Mouse (Mus musculus) limb, embryonic 13.5 days (tissue): ENCODE data around the gene Lyrm7. TPM values are rescaled to one million over a fixed set of nuclear protein-coding genes. Genes with fewer than 3 reads are reported as not detected.

Experiments
- ATAC-seq: fragments of 200-750 bp; cut with Nextera tagmentation; 2 replicates; pipeline ENCODE4 v1.8.0; 2017; ENCODE audit warnings: low read depth, moderate number of reproducible peaks, moderate TSS enrichment; ENCODE audit not compliant: low FRiP score
- H3K27ac ChIP-seq: fragments of 300-500 bp; sonication (generic); 2 replicates; pipeline ENCODE4 v1.5.1; 2015; ENCODE audit warnings: inconsistent platforms, mild to moderate bottlenecking, moderate library complexity
- H3K27me3 ChIP-seq: fragments of 300-500 bp; sonication (generic); 2 replicates; pipeline ENCODE4 v1.6.1; 2015; ENCODE audit warnings: mild to moderate bottlenecking, inconsistent platforms
- H3K36me3 ChIP-seq: fragments of 300-500 bp; sonication (generic); 2 replicates; pipeline ENCODE4 v1.6.1; 2015; ENCODE audit warnings: inconsistent platforms, mild to moderate bottlenecking, moderate library complexity
- H3K4me1 ChIP-seq: fragments of 300-500 bp; sonication (generic); 2 replicates; pipeline ENCODE4 v1.6.1; 2015; ENCODE audit warnings: inconsistent platforms
- H3K4me2 ChIP-seq: fragments of 300-500 bp; sonication (generic); replicated peaks from 2 replicates; pipeline ENCODE4 v1.6.1; 2015; ENCODE audit warnings: inconsistent platforms, mild to moderate bottlenecking, moderate library complexity
- H3K4me3 ChIP-seq: fragments of 300-500 bp; sonication (generic); 2 replicates; pipeline ENCODE4 v1.5.1; 2015; ENCODE audit warnings: moderate library complexity, mild to moderate bottlenecking, inconsistent platforms
- H3K9ac ChIP-seq: fragments of 300-500 bp; sonication (generic); 2 replicates; pipeline ENCODE4 v1.6.1; 2015; ENCODE audit warnings: mild to moderate bottlenecking, inconsistent platforms
- H3K9me3 ChIP-seq: fragments of 300-500 bp; sonication (generic); 2 replicates; pipeline ENCODE4 v1.6.1; 2016; ENCODE audit warnings: inconsistent platforms
- WGBS: fragments of 180-500 bp; shearing (Covaris S2); methylation state at CpG from one replicate; pipeline ENCODE4 v1.1.7; 2015; 5-methylcytosine and 5-hydroxymethylcytosine counted together
- polyA plus RNA-seq: library from polyadenylated mRNA; unstranded; fragments of >200 nt; fragmentation: Nextera tagmentation; extraction: Ambion mirVana; gene quantifications from 2 replicates; pipeline ENCODE4 v1.2.1, GENCODE M21; 2015

Lyrm7 gene
- polyA plus RNA-seq, 1 experiment from 2014 or later: 10.4 TPM

GRCm38 (mm10) chr11:54786858-54787487, 73.7 kb downstream of the Lyrm7 start:
- Histone ChIP-seq H3K36me3 (no peaks in the 10 kb centered on the region), H3K4me3 (peak overlapping the region; percentile 92), H3K4me1 (peaks cover 20% of the 10 kb centered on the region), H3K4me2 (peak overlapping the region; percentile 70), H3K27ac (peak overlapping the region; percentile 99), H3K9ac (peak overlapping the region; percentile 94), H3K27me3 (no peaks in the 10 kb centered on the region), H3K9me3 (no peaks in the 10 kb centered on the region)
- WGBS: 0% methylated on average over 50 of the region's 54 CpGs
- peak; percentile 83 for ATAC-seq

GRCm38 (mm10) chr11:54785566-54785965, 75.2 kb downstream of the Lyrm7 start:
- no peak overlapping the region for H3K4me3 ChIP-seq
- ATAC-seq: no peak
- peaks cover 20% of the 10 kb centered on the region for H3K4me1 ChIP-seq
- no peaks in the 10 kb centered on the region for H3K9me3 ChIP-seq
- H3K36me3 ChIP-seq: no peaks in the 10 kb centered on the region
- peak overlapping the region; percentile 70 for H3K4me2 ChIP-seq
- no peak overlapping the region for H3K9ac ChIP-seq
- 93% methylated on average over 3 of the region's 3 CpGs for WGBS
- no peak overlapping the region for H3K27ac ChIP-seq
- H3K27me3 ChIP-seq: no peaks in the 10 kb centered on the region

- Histone ChIP-seq H3K4me3 (no peak overlapping the region), H3K27me3 (no peaks in the 10 kb centered on the region), H3K36me3 (no peaks in the 10 kb centered on the region), H3K27ac (no peak overlapping the region), H3K9me3 (no peaks in the 10 kb centered on the region), H3K9ac (no peak overlapping the region), H3K4me2 (no peak overlapping the region), H3K4me1 (peaks cover 20% of the 10 kb centered on the region)
- WGBS: 94% methylated on average over 3 of the region's 3 CpGs
- no peak for ATAC-seq
Measured at GRCm38 (mm10) chr11:54784436-54784835, 76.3 kb downstream of the Lyrm7 start.

GRCm38 (mm10) chr11:54782253-54782652, 78.5 kb downstream of the Lyrm7 start:
- H3K36me3 ChIP-seq: no peaks in the 10 kb centered on the region
- no peak for ATAC-seq
- WGBS: 82% methylated on average over 6 of the region's 6 CpGs
- peaks cover 23% of the 10 kb centered on the region for H3K4me1 ChIP-seq
- no peak overlapping the region for H3K9ac ChIP-seq
- no peaks in the 10 kb centered on the region for H3K9me3 ChIP-seq
- no peaks in the 10 kb centered on the region for H3K27me3 ChIP-seq
- no peak overlapping the region for H3K4me2 ChIP-seq
- H3K27ac ChIP-seq: no peak overlapping the region
- no peak overlapping the region for H3K4me3 ChIP-seq

- no peak overlapping the region for H3K27ac ChIP-seq
- no peak for ATAC-seq
- H3K36me3 ChIP-seq: no peaks in the 10 kb centered on the region
- no peak overlapping the region for H3K4me3 ChIP-seq
- no peaks in the 10 kb centered on the region for H3K9me3 ChIP-seq
- no peak overlapping the region for H3K9ac ChIP-seq
- H3K27me3 ChIP-seq: no peaks in the 10 kb centered on the region
- H3K4me2 ChIP-seq: no peak overlapping the region
- H3K4me1 ChIP-seq: peaks cover 20% of the 10 kb centered on the region; the same call in 1 of the 2 replicates
- 100% methylated on average over 1 of the region's 1 CpGs for WGBS
Measured at GRCm38 (mm10) chr11:54779946-54780345, 80.8 kb downstream of the Lyrm7 start.

GRCm38 (mm10) chr11:54778131-54778844, 82.4 kb downstream of the Lyrm7 start:
- Histone ChIP-seq H3K36me3 (no peaks in the 10 kb centered on the region), H3K9ac (no peak overlapping the region), H3K9me3 (no peaks in the 10 kb centered on the region), H3K4me3 (no peak overlapping the region), H3K27ac (no peak overlapping the region), H3K4me2 (no peak overlapping the region), H3K27me3 (no peaks in the 10 kb centered on the region), H3K4me1 (peaks cover 17% of the 10 kb centered on the region; the same call in 1 of the 2 replicates)
- WGBS: 74% methylated on average over 1 of the region's 1 CpGs
- ATAC-seq: no peak

- WGBS: 82% methylated on average over 6 of the region's 6 CpGs
- H3K9ac ChIP-seq: no peak overlapping the region
- no peak overlapping the region for H3K27ac ChIP-seq
- no peak overlapping the region for H3K4me3 ChIP-seq
- no peak for ATAC-seq
- peaks cover 22% of the 10 kb centered on the region; the same call in 1 of the 2 replicates for H3K4me1 ChIP-seq
- no peak overlapping the region for H3K4me2 ChIP-seq
- H3K36me3 ChIP-seq: no peaks in the 10 kb centered on the region
- no peaks in the 10 kb centered on the region for H3K9me3 ChIP-seq
- H3K27me3 ChIP-seq: no peaks in the 10 kb centered on the region
Measured at GRCm38 (mm10) chr11:54777387-54778130, 83.2 kb downstream of the Lyrm7 start.

Other genes starting within 250 kb of the Lyrm7 start
- gene Cdc42se2, start 73.2 kb downstream of the Lyrm7 start, polyA plus RNA-seq: 96.1 and 99.2 TPM in 2 replicates
- gene Hint1, start 5.5 kb upstream of the Lyrm7 start, polyA plus RNA-seq: 607 and 618 TPM in 2 replicates
- 33.5 and 34.6 TPM in 2 replicates for gene Gpx3, start 41.5 kb upstream of the Lyrm7 start, polyA plus RNA-seq
- gene Tnip1, start 102.0 kb upstream of the Lyrm7 start, polyA plus RNA-seq: 22.4 and 23.3 TPM in 2 replicates
- gene Anxa6, start 172.5 kb upstream of the Lyrm7 start, polyA plus RNA-seq: 328 and 335 TPM in 2 replicates
- gene Ccdc69, start 217.2 kb upstream of the Lyrm7 start, polyA plus RNA-seq: 0.57 and 0.90 TPM in 2 replicates
- gene Gm2a, start 237.2 kb upstream of the Lyrm7 start, polyA plus RNA-seq: 17.9 and 18.0 TPM in 2 replicates